Mouse (Mus musculus) urinary bladder, postnatal 25 days (tissue): ENCODE measurements around the gene Jmjd1c.

Source experiments
- DNase-seq: peaks from one replicate; pipeline ENCODE4 v3.0.0; 2022; ENCODE audit warnings: low spot score

Gene Jmjd1c

DNA sequence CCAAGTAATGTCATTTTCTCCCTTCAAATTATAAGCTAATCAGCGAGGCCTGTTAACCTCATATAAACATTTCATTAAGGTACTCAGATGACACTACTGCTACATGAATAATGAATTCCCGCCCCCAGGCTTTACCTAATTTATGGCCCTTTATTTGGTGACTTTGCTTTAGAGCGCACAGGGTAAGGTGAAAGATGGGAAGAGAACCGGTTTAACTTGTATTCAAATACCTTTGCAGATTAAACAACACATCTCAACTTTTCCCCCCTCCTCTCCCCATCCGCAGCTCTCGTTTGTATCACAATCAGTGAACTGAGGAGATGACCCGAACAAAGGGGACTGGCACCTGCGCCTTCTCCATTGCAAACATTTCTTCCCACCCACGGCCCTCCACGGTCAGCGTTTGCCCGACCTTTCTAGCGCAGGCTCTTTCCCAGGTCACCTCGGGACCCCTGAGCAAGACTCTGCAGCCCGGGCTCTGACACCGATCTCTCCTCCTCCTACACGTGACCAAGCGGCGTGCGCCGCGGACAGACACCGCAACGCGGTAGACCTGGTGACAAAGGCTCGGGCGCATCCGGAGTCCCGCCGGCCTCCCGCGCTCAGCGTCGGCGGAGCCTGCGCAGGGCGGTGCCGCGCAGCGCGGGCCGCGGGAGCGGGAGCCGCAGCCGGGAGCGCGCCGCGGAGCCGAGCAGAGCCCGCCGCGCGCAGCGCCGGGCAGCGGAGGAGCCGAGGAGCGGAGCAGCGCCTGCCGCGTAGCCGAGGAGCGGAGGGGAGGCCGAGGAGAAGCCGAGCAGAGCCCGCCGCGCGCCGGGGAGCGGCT, at the start of gene Jmjd1c:
Gene Jmjd1c, plus strand, starts transcription at position 328 of the 823 bp plus-strand sequence.
- no peak for DNase-seq

DNA sequence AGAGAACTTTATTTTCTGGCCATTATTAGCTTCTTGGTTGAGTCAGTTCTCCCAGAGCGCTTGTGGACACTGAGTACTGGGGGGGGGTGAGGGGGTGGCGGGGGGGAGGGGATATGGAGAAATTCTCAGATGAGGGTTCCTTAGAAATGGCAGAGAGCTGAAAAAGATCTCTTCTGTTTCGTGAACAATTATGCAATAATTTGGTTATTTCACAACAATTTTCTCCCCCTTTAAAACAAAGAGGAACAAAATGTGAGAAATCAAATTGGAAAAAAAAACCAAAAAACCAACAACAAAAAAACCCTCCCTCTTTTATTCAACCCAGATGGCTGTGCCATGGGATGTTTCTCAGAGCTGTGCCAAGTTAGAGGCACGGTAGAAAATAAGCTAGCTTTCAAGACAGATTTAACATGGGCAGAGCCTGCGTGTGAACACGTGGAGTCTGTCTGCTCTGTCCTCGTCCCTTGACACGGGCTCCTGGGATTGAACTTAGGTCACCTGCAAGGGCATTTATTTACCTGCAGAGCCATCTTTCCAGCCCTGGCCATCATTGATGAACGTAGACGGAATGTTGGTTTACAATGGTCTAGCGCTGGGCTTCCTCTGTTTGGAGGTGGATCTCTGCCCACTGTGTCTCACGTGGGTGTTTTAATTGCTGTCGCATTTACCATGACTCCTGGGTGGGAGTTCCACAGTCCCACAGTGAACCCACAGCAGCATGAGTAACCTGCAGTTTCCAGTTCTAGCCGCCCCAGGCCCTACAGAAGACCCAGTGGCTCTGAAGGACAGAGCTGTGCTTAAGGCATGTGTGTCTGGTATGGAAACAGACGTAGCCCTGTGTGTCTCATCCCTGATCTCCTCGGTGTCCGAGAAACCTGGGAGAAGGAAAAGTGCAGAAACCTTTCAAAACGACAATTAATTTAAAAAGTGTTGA, 47.9 kb upstream of the Jmjd1c start:
- no peak for DNase-seq

DNA sequence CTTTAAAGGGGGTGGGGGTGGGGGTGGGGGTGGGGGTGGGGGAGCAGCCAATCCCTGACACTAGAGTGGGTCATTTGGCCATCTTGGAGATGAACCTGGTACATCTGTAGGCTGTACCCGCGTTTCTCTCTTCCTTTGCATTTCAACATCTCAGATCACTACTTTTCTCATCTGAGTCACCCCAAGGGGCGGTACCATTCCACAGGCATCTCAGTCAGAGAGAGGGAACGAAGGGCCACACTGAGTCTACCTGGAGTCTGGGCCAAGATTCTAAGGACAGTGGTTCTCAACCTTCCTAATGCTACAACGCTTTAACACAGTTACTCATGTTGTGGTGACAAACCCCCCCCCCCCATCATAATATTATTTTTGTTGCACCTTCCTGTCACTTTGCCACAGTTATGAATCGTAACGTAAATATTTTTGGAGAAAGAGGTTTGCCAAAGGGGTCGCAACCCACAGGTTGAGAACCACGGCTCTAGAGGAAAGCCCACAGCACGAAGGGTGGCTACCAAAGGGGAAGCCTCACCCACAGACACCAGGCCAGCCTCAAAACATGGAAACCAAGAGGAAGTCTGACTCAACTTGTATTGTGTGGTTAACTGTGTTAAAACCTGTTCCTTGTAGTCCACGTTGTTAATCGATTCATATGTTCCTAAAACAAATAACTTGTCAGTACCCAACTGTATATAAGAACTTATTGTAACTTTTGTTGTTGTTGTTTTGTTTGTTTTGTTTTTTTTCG, 46.9 kb upstream of the Jmjd1c start:
- DNase-seq, result no peak

DNA sequence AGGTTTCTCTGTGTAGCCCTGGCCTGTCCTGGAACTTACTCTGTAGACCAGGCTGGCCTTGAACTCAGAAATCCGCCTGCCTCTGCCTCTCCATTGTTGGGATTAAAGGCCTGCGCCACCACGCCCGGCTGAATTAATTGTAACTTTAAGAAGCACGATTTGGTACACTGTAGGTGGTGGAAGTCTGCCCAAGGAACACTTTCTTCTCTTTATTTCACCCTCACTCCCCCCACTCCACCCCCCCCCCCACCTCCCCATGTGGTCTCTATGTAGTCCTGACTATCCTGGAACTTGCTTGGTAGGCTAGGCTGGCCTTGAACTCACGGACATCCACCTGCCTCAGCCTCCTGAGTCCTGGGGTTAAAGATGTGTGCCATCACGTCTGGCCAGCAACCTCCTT, 46.3 kb upstream of the Jmjd1c start:
- DNase-seq, result no peak

DNA sequence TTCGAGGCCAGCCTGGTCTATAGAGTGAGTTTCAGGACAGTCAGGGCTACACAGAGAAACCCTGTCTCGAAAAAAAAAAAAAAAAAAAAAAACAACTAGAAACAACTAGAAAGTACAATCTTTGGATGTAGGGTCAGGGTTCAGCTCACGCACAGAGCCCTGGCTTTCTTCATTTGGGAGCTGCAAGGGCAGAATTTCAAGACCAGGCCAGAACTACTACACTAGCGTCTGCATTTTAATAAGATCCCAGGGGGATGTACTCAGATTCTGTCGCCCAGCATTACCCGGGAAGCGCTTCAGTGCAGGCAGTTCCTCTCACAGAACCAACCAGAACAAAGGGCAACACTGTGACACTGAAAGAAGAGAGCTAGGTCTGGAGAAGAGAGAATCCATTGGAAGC, 45.2 kb upstream of the Jmjd1c start:
- no peak for DNase-seq

DNA sequence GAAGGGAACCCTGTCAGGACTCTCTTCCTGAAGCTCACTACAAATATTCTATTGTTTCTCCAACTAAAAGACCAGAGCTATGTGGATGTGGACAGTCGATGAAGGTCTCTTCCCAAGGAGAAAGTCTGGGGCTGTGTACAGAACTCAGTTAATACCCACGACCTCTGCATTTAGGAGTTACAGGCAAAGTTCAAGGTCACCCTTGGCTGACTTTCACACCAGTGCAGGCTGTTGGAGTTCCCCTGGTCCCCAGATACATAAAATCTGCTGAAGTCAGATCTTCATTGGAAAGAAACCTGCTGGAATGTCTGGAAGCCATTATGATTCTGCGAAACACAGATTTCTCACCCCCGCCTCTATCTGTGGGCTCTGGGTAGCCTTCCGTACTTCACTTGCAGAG, 44.5 kb upstream of the Jmjd1c start:
- no peak for DNase-seq

DNA sequence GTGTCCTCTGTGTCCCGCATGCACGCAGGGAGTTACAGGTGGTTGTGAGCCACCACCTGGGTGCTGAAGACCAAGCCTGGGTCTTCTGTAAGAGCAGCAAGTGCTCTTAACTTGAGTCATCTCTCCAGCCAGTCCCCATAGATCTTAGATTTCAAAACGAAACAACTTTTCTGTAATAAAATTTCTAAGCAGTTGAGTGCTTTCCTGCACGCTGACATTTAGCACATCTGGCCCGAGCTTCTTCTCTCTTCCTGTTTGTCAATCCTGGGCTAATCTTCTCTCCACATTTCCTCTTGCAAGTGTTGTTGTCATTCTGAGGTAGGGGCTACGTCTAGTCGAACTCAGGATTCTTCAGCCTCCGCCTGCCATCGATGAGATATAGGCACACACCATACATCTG, 43.5 kb upstream of the Jmjd1c start:
- DNase-seq, result no peak

DNA sequence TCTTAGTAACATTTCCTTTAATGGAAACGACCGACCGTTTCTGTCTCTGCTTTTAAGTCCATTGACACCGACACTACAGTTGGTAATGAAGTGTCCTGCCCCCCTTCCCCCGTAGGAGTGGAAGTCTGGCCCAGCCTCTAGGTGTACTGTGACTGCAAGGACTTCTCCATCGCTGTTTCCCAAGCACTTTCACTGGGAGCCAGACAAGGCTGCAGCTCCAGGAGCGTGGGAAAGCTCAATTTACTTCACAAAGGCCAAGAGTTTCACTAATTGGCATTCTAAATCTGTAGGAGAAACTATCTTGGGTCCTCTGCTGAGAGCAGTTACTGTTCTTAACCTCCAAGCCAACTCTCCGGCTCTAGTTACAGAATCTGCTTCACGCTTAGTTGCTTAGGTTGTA, 42.5 kb upstream of the Jmjd1c start:
- no peak for DNase-seq

DNA sequence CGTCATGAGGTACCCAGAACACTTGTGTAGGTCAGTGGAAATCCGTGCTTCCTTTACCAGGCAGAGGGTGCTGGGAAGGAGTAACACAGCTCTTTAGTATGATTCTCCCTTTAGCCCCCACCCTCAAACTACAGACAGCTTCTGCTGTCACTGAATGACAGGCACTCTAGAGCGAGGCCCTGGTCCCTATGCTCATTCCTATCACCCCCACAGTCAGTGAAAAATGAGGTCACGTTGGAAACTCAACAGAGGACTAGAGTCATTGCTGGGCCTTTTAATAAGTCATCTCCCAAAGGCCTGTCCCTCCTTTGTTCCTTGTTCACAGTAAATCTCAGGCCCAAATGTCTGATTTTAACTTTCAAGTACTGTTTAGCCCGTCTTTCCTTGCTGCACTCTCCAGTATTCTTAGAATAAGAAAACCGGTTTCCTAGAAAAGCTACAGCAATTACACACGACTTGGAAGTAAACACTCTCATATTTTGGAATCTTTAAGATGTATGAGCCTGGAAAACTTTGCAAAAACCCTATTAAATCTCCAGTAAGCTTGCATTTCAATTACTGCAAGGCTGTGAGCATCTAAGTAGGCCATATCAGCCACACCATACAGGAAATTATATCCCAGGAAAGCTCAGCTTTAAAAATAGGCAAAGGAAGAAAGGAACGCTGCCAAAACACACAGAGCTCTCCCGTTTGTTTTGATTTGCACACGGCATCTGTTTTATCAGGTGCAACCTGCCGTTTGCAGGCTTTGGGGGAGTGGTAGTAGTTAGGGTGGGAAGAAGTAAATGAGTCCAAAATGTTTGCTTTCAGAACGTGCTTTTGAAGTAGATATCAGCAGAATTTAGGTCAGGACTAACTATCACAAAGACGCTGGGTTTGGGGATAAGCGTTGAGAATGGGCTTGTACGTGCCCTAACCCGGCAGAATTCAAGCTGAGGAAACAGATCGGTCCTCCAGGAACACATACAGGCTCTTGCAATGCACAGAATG, 39.8 kb upstream of the Jmjd1c start:
- no peak for DNase-seq

DNA sequence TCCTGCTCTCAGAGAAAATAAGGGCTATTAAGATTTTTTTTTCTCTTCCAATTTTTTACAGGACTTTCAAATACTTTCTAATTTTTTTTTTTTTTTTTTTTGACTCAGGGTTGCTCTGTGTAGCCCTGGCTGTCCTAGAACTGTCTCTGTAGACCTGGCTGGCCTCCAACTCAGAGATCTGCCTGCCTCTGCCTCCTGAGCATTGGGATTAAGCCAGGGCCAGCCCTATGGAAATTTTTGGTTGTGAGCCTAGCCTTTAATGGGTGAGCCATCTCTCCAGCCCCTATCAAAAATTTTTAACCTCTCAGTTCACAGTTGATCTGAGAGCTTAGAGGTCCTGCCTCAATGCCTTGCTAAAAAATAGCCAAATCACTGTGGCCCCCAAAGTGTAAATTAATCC, 38.7 kb upstream of the Jmjd1c start:
- no peak for DNase-seq

DNA sequence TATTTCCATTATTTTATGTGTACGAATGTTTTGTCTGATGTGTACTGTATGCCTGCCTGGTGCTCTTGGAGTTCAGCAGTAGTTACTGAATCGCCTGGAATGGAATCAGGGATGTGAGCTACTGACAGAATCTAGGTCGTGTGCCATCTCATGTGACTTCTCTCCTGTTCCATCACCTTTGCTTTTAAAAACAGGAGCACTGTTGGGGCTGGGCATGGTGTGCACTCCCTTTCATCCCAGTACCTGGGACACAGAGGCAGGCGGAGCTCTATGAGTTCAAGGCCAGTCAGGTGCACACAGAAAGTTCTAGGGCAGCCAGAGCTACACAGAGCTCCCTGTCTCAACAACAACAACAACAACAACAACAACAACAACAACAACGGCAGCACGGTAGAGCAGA, 38.2 kb upstream of the Jmjd1c start:
- no peak for DNase-seq

DNA sequence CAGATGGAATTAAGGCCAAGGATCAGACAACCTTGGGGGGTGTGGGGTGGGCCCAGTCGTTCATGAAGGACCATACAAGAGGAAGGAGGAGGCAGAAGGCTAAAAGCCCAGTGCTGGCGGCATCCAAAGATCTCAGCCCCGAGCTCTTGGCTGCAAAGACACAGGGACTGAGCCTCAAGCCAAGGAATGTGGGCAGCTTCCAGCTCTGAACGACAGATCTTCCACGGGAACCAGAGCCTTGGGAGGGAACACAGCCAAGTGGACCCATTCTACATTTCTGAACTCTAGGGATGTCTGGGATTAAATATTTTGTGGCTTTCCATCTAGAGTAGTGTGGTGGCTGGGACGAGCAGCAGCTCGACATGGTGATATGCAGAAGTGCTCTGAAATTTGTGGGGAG, 37.6 kb upstream of the Jmjd1c start:
- DNase-seq, result no peak

DNA sequence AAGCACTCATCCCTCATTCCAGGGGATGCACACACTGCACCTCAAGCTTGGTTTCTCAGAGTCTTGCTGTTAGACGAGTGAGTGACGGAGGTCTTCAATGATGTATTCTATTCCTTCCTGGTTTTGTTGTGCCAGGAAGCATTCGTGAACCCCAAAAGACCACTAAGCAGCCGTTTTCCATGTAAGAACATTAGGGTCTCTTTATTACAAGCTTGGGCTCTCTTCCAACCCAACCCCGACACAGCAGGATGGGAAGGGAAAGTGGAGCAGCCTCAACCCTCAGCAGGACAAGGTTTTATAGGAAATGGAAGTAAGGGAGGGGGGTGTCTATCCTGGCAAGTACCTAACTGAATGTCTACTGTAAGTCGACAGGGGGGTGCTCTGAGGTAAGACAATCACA, 37.2 kb upstream of the Jmjd1c start:
- DNase-seq, result no peak

DNA sequence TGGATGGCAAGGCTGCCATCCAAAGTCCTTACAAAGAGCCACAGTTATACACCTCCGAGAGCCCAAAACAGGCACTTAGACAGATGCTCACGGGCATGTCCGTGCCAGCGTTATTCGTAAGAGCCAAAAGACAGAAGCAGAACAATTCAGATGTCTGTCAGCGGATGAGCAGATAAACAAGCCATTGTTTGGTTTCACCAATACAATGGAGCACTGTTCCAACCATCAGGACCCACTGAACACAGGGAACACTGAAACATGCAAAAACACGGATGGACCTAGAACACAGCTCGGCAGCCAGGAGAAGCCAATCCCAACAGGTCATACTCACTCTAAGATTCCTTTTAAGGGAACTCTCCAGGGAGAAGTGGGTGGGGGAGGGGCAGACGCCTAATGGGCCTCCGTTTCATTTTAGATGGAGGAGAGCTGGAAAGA, 34.5 kb upstream of the Jmjd1c start:
- no peak for DNase-seq

DNA sequence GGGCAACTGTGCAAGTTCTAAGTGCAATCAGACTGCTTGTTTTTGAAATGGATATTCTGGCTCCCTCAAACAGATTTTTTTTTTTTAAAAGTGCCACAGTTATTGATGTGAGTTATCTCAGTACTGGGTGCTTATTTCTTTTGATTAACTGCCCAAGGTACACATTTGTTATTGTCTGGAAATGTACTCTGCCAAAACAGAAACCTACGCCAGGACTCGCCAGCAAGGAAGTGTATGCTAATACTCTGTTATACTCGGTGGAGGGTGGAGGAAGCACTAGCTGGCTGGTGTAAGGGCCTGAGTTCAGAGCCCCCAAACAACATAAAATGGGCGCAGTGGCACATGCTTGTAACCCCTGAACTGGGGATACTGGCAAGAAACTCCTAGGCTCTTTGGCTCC, 34.1 kb upstream of the Jmjd1c start:
- DNase-seq, result no peak

DNA sequence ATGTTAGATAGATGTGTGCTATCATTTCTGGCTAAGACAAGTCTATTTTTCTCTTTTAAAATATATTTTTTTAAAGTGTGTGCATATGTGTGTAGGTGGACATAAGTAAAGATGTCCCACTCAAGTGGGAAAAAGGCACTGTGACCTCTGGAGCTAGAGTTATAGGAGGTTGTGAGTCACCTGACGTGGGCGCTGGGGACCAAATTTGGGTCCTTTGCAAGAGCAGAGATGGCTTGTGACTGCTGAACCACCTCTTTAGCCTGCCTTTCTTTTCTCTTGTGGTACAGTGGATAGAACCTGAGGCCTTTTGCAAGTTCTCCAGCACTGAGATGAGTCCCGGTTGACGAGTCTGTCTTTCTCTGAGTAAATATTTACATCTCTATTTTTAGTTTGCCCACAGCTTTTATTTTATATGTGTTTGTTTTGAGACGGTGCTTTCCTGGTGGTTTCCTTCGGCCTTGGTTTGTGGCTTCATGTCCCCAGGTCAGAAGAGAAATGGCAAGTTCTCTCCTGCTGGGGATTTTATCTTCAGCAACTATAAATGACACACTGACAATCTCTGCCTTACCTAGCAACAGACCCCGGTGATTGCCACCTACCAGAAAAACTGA, 30.5 kb upstream of the Jmjd1c start:
- no peak for DNase-seq

DNA sequence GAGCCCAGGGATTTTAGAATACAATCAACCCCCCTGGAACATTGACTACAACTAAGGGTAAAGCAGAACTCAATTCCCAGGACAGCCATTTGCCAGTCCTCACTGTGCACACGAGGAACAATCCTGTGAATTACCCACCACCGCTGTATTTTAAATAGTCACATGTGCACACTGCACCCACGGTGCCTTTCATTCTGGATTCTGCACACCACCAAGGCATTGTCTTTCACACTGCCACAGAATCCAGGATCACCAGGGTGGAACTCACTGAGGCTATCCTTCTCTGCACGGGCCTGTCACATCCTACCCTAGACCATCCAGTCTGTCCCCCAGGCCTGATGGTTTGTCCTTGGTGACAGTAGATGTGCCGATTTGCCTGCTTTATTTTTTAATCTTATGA, 30.0 kb upstream of the Jmjd1c start:
- no peak for DNase-seq

DNA sequence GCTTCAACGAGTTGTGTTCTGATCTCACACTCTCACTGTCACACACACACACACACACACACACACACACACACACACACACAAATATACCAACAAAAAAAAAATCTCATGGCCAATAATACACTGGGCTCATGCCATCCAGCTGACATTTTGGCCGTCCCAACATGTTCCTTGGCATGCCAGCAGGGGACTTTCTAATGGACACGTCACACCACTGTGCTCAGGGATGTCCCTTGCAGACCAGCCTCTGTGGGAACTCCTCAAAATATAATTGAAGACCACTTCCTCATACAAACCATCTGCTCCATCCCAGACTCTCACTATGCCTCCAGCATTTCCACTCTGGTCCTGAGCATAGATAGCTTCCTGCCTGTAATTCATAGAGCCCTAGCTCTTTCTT, 29.5 kb upstream of the Jmjd1c start:
- DNase-seq, result no peak

DNA sequence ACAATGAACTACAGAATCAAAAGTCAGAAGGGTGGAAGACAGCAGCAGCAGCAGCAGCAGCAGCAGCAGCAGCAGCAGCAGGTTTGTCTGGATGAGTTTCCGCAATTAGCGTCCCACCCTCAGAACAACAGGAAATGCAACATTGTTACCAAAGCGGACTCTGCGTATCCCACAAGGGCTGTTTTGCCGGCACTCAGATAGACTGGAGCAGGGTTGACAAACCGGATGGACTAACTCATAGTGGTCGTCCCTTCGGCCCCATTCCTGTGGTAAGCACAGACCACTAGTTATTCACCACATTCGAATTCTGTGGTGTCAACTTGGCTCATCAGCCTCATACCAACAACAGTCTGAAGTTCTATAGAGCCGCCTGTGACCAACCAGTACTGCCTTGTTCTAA, 26.9 kb upstream of the Jmjd1c start:
- no peak for DNase-seq

DNA sequence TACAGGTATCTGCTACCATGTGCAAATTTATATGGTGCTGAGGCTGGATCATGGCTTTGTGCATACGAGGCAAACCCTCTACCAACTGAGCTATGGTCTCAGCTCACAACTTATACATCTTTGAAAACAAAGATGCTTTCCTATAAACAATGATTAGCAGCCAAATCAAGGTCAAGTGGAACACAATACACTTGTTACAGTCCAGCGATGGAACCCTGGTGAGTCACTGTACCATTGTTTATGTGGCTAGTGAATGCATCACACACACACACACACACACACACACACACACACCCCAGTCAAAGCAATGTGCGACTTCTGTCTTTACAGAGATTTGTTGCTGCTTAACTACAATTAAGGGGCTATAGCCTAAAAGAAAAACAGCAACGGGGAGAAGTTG, 24.5 kb upstream of the Jmjd1c start:
- no peak for DNase-seq

DNA sequence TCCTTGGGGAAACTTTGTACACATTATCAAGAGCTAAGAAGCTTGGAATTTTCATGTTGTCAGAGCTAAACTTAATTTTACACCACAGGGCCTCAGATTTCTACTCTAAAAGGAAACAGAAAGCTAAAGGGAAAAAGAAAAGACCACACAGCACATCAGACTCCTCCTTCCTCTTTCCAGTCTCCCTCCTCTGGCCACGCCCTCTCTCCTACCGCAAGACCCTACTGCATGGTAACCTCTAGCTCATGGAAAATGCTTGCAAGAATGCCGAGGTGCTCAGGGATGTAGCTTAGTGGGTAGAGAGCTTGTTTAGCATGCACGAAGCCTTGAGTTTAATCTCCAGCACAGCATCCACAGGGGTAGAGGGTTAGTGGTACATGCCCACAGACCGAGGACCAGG, 24.0 kb upstream of the Jmjd1c start:
- DNase-seq, result no peak
